Mouse (Mus musculus) heart, postnatal 0 days (tissue): ENCODE measurements around the gene Stox2. TPM values are rescaled to one million over a fixed set of nuclear protein-coding genes. Genes with fewer than 3 reads are reported as not detected.

ENCODE experiments used
- ATAC-seq: fragments of 200-750 bp; cut with Nextera tagmentation; 2 replicates; pipeline ENCODE4 v1.8.0; 2017; ENCODE audit warnings: low read depth, moderate number of reproducible peaks, moderate library complexity; ENCODE audit not compliant: insufficient read depth
- DNase-seq: peaks from one replicate; pipeline ENCODE4 v3.0.0-alpha.2; 2016; ENCODE audit warnings: low spot score
- H3K27ac ChIP-seq: fragments of 300-500 bp; sonication (generic); 2 replicates; pipeline ENCODE4 v1.5.1; 2014; ENCODE audit warnings: low read depth, mild to moderate bottlenecking
- H3K27me3 ChIP-seq: fragments of 300-500 bp; sonication (generic); 2 replicates; pipeline ENCODE4 v1.6.1; 2014; ENCODE audit warnings: low read length, mixed read lengths; ENCODE audit not compliant: control insufficient read depth, insufficient read depth
- H3K36me3 ChIP-seq: fragments of 300-500 bp; sonication (generic); replicated peaks from 2 replicates; pipeline ENCODE4 v1.6.1; 2014; ENCODE audit warnings: low read length, mixed read lengths; ENCODE audit not compliant: control insufficient read depth, insufficient read depth
- H3K4me1 ChIP-seq: fragments of 300-500 bp; sonication (generic); 2 replicates; pipeline ENCODE4 v1.6.1; 2014; ENCODE audit warnings: antibody characterized with exemption; ENCODE audit not compliant: control insufficient read depth, insufficient read depth
- H3K4me2 ChIP-seq: fragments of 300-500 bp; sonication (generic); 2 replicates; pipeline ENCODE4 v1.6.1; 2014; ENCODE audit warnings: low read depth, mild to moderate bottlenecking, low read length, moderate library complexity
- H3K4me3 ChIP-seq: fragments of 300-500 bp; sonication (generic); 2 replicates; pipeline ENCODE4 v1.5.1; 2014; ENCODE audit warnings: low read depth, low read length
- H3K9ac ChIP-seq: fragments of 300-500 bp; sonication (generic); replicated peaks from 2 replicates; pipeline ENCODE4 v1.6.1; 2014; ENCODE audit warnings: low read depth, low read length, mixed read lengths
- H3K9me3 ChIP-seq: fragments of 300-500 bp; sonication (generic); replicated peaks from 2 replicates; pipeline ENCODE4 v1.6.1; 2016; ENCODE audit warnings: low read length; ENCODE audit not compliant: control insufficient read depth
- CTCF ChIP-seq: IDR thresholded peaks from 2 replicates; pipeline ENCODE4 v1.5.1; 2016; ENCODE audit warnings: antibody characterized with exemption, control low read depth, low read depth
- EP300 ChIP-seq: IDR thresholded peaks from 2 replicates; pipeline ENCODE4 v1.6.1; 2016; ENCODE audit warnings: antibody characterized with exemption, low read depth
- WGBS: fragments of 180-500 bp; shearing (Covaris S2); extraction: QIAGEN DNeasy Blood & Tissue Kit; methylation state at CpG from one replicate; pipeline ENCODE4 v1.1.7; 2014; 5-methylcytosine and 5-hydroxymethylcytosine counted together
- polyA plus RNA-seq: library from polyadenylated mRNA; unstranded; fragments of >200 nt; fragmentation: Nextera tagmentation; extraction: Ambion mirVana; gene quantifications from 2 replicates; pipeline ENCODE4 v1.2.1, GENCODE M21; 2015
- total RNA-seq: library from RNA; depleted of rRNA; stranded (reverse); fragments of >200 nt; gene quantifications from 2 replicates; pipeline ENCODE4 v1.2.3, GENCODE M21; 2014; ENCODE audit warnings: low replicate concordance

Gene Stox2
- total and polyA plus RNA-seq, 2 experiments from 2014 or later = 6.2 to 12.7 TPM

DNA sequence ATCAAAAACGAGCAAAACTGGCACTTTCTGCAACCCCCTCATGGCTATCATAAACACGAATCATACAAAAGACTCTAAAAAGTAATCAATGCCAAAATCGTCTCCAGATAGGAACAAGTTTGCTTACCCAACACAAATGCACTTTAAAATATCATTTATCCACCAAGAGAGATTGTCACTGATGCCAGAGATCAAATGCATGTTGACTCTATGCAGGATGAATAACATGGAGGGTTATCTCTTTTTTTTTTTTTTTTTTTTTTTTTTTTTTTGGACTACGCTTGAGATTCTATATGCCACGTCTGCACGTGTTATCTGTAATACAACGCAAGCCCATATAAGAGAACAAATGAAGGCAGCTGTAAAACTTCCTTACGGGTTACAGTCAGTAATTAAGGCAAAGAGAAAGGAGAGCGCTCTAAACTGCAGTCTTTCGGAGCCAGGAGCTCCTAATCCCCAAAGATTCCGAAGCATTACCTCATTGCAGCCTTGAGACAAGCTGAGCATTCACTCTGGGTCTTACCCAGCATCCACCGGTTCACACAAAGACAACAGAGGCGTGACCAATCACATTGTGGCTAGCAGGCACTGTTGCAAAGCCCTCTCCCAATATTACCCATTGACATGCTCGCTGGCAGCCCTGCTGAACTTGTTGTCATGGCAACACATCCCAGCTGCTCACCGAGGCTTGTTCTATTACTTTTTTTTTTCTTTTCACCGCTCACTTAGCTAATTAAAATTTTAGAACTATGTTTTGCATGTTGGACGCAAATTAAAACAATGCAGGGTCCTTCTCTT, 203.8 kb downstream of the Stox2 start:
- H3K4me3 ChIP-seq = peak overlapping the region; percentile 29
- 0 out of 2 replicates have a peak overlapping the region, but pooled peaks have one; percentile 13 for H3K27ac ChIP-seq
- H3K9me3 ChIP-seq = no peaks in the 10 kb centered on the region
- ATAC-seq (peak; percentile 84), DNase-seq (peak; percentile 68)
- H3K27me3 ChIP-seq = no peaks in the 10 kb centered on the region
- 44% methylated on average over 17 of the region's 17 CpGs for WGBS
- TF ChIP-seq EP300 = no peak
- no peak for TF ChIP-seq CTCF
- peak overlapping the region; percentile 56 for H3K4me2 ChIP-seq
- no peaks in the 10 kb centered on the region for H3K36me3 ChIP-seq
- H3K4me1 ChIP-seq = no peaks in the 10 kb centered on the region
- H3K9ac ChIP-seq = no peak overlapping the region

DNA sequence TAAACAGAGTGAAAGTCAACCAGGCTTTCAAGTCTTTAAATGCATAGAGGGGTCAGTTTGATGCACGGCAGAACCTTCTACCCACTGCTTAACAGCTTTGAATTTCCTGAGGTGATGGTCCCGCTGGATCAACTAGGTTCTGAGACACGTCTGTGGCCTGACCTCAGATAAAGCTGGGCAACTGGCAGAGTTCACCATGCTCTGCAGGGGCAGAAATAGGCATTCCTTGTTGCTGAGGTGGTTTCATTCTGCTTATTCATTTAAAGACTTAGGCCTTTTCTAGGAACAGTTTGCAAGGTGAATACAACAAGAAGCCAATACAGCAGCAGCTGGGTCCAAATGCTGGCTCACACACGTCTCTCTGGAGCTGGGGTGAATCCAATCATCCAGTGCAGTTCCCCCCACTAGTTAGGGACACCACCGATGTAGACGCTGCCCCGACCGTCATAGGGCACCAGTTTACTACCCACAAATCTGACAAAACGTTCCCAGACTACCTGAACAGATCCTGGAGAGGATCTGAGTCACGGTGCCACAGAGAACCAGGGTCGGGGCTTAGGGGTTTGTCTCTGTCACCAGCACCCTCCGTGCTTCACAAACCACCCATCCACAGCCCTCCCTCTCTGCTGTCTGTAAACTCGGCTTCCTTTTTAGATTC, 204.6 kb downstream of the Stox2 start:
- Histone ChIP-seq H3K4me2 (peak overlapping the region; percentile 56; the same call in 1 of the 2 replicates), H3K36me3 (no peaks in the 10 kb centered on the region), H3K4me1 (no peaks in the 10 kb centered on the region), H3K4me3 (no peak overlapping the region), H3K27me3 (no peaks in the 10 kb centered on the region), H3K9ac (no peak overlapping the region), H3K27ac (peak overlapping the region; percentile 2; the same call in 1 of the 2 replicates), H3K9me3 (no peaks in the 10 kb centered on the region)
- ATAC-seq (no peak), DNase-seq (no peak)
- 74% methylated on average over 13 of the region's 13 CpGs for WGBS
- TF ChIP-seq CTCF (no peak), EP300 (no peak)

DNA sequence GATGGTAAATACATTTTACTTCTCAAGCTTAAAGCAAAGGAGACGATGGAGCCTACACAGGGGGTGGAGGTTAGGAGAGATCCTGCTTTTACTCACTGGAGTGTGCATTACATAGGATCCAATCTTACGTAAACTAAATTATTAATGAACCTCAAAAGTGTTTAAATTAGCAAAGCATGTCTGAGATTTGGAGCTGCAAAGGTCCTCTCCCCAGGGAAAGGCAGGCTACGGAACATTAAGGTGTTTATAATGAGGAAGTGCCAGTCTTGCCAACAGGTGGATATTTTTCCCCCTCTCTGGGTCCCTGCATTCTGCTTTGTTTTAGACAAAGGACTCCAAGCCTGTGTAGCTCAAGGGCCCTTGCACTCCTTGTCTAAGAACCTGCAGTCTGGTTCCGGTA, 205.3 kb downstream of the Stox2 start:
- Histone ChIP-seq H3K27ac (no peak overlapping the region), H3K4me3 (no peak overlapping the region), H3K36me3 (no peaks in the 10 kb centered on the region), H3K9me3 (no peaks in the 10 kb centered on the region), H3K4me2 (no peak overlapping the region), H3K9ac (no peak overlapping the region), H3K4me1 (no peaks in the 10 kb centered on the region), H3K27me3 (no peaks in the 10 kb centered on the region)
- 92% methylated on average over 4 of the region's 4 CpGs for WGBS
- ATAC-seq = no peak
- DNase-seq = no peak
- TF ChIP-seq EP300 (no peak), CTCF (no peak)

GRCm38 (mm10) chr8:47240266-47240665, 205.9 kb downstream of the Stox2 start:
- ATAC-seq (no peak), DNase-seq (no peak)
- Histone ChIP-seq H3K4me1 (no peaks in the 10 kb centered on the region), H3K27me3 (no peaks in the 10 kb centered on the region), H3K9ac (no peak overlapping the region), H3K9me3 (no peaks in the 10 kb centered on the region), H3K27ac (no peak overlapping the region), H3K4me3 (no peak overlapping the region), H3K4me2 (no peak overlapping the region), H3K36me3 (no peaks in the 10 kb centered on the region)
- TF ChIP-seq CTCF (no peak), EP300 (no peak)
- 66% methylated on average over 7 of the region's 7 CpGs for WGBS

GRCm38 (mm10) chr8:47232081-47232480, 214.1 kb downstream of the Stox2 start:
- 86% methylated on average over 3 of the region's 3 CpGs for WGBS
- no peaks in the 10 kb centered on the region for H3K36me3 ChIP-seq
- no peak overlapping the region for H3K4me3 ChIP-seq
- no peak for DNase-seq
- H3K27me3 ChIP-seq = no peaks in the 10 kb centered on the region
- no peak overlapping the region for H3K9ac ChIP-seq
- no peaks in the 10 kb centered on the region for H3K9me3 ChIP-seq
- H3K27ac ChIP-seq = no peak overlapping the region
- TF ChIP-seq CTCF = no peak
- TF ChIP-seq EP300 = no peak
- H3K4me2 ChIP-seq = no peak overlapping the region
- H3K4me1 ChIP-seq = peaks cover 22% of the 10 kb centered on the region
- no peak for ATAC-seq
